ENCODE assay signal across 27 mouse cellular contexts in genomic region chr11:49213505-49213904, GRCm38 (mm10). TPM values are rescaled to one million over a fixed set of nuclear protein-coding genes. Genes with fewer than 3 reads are reported as not detected.
DNase-seq lines count a peak whose midpoint lies in the region; ATAC-seq and TF ChIP-seq lines count a peak whose summit lies in the region.
"Had no signal": no experiment of that assay in that cellular context is flagged by ENCODE, and none has a peak within 500 bp of the region (broad histone marks: within the 10 kb centered on the region; RNA-seq: fewer than 3 reads in every experiment).

No protein-coding gene starts in this region.

- H3K4me2 ChIP-seq in kidney, embryonic 16.5 days (replicated peaks; ENCODE audit: low read depth, low read length) = no peak overlapping the region
- no peak overlapping the region for H3K4me2 ChIP-seq in kidney, postnatal 0 days (ENCODE audit: low read length)
- no peak overlapping the region for H3K4me2 ChIP-seq in liver, postnatal 0 days (ENCODE audit: low read depth, low read length)
- H3K4me2 ChIP-seq in liver, embryonic 11.5 days = no peak overlapping the region
- H3K4me2 ChIP-seq: embryonic facial prominence, embryonic 12.5 days; forebrain, embryonic 13.5 days; forebrain, embryonic 15.5 days had no signal

- WGBS in kidney, adult 2 months = 40% methylated on average over 1 of the region's 1 CpGs
- WGBS in kidney, embryonic 16.5 days = 98% methylated on average over 1 of the region's 1 CpGs
- WGBS in kidney, postnatal 0 days = 86% methylated on average over 1 of the region's 1 CpGs
- WGBS in liver, postnatal 0 days (ENCODE audit: insufficient replicate concordance) = 88% methylated on average over 1 of the region's 1 CpGs
- WGBS in liver, embryonic 11.5 days = 95% methylated on average over 1 of the region's 1 CpGs

- H3K4me1 ChIP-seq in kidney, adult 2 months (ENCODE audit: control insufficient read depth, insufficient read depth, low read length) = peaks cover 4% of the 10 kb centered on the region; the same call in 1 of the 2 replicates
- H3K4me1 ChIP-seq in kidney, embryonic 16.5 days (ENCODE audit: insufficient read depth, low read length) = no peaks in the 10 kb centered on the region
- H3K4me1 ChIP-seq in kidney, postnatal 0 days (replicated peaks; ENCODE audit: insufficient read depth, low read length) = 0 out of 2 replicates have a peak, but pooled peaks cover 5% of the 10 kb centered on the region
- peaks cover 21% of the 10 kb centered on the region for H3K4me1 ChIP-seq in liver, postnatal 0 days (ENCODE audit: insufficient read depth)
- H3K4me1 ChIP-seq in liver, embryonic 11.5 days (replicated peaks; ENCODE audit: control insufficient read depth, insufficient read depth, low read length) = peaks cover 3% of the 10 kb centered on the region; the same call in 1 of the 2 replicates
- H3K4me1 ChIP-seq: embryonic facial prominence, embryonic 10.5 days; embryonic facial prominence, embryonic 12.5 days had no signal

- no peak for TF ChIP-seq POLR2A in kidney, adult 2 months (IDR thresholded peaks at IDR 0.05; ENCODE audit: low read depth, low read length)

- peak overlapping the region; percentile 39; the same call in 1 of the 2 replicates for H3K27ac ChIP-seq in kidney, adult 2 months (ENCODE audit: insufficient read depth, low read depth, low read length)
- no peak overlapping the region for H3K27ac ChIP-seq in kidney, embryonic 16.5 days (ENCODE audit: low read length)
- no peak overlapping the region for H3K27ac ChIP-seq in kidney, postnatal 0 days
- peak overlapping the region; percentile 52; the same call in 1 of the 2 replicates for H3K27ac ChIP-seq in liver, postnatal 0 days (ENCODE audit: low read depth)
- no peak overlapping the region for H3K27ac ChIP-seq in liver, embryonic 11.5 days (ENCODE audit: low read depth, low read length)
- H3K27ac ChIP-seq: embryonic facial prominence, embryonic 10.5 days; embryonic facial prominence, embryonic 12.5 days; forebrain, embryonic 13.5 days; forebrain, embryonic 15.5 days had no signal

- H3K4me3 ChIP-seq in kidney, adult 2 months (ENCODE audit: insufficient read depth, low read depth, low read length) = no peak overlapping the region
- H3K4me3 ChIP-seq in kidney, embryonic 16.5 days (ENCODE audit: low read length) = no peak overlapping the region
- H3K4me3 ChIP-seq in kidney, postnatal 0 days (replicated peaks; ENCODE audit: low read depth, low read length) = no peak overlapping the region
- no peak overlapping the region for H3K4me3 ChIP-seq in liver, postnatal 0 days (ENCODE audit: low read depth, low read length)
- no peak overlapping the region for H3K4me3 ChIP-seq in liver, embryonic 11.5 days (ENCODE audit: low read depth, low read length)
- H3K4me3 ChIP-seq: embryonic facial prominence, embryonic 10.5 days; embryonic facial prominence, embryonic 12.5 days; forebrain, embryonic 13.5 days; forebrain, embryonic 15.5 days had no signal

- TF ChIP-seq CTCF in kidney, adult 2 months (conservative IDR thresholded peaks at IDR 0.05; ENCODE audit: insufficient read depth, insufficient read length, low read depth, low read length) = no peak
- no peak for TF ChIP-seq CTCF in kidney, postnatal 0 days (IDR thresholded peaks at IDR 0.05; ENCODE audit: low read depth)
- TF ChIP-seq CTCF in liver, postnatal 0 days (IDR thresholded peaks at IDR 0.05; ENCODE audit: low read depth) = no peak

- H3K27me3 ChIP-seq in kidney, adult 2 months (replicated peaks; ENCODE audit: control insufficient read depth, insufficient read depth, low read length) = no peaks in the 10 kb centered on the region
- no peaks in the 10 kb centered on the region for H3K27me3 ChIP-seq in kidney, embryonic 16.5 days (ENCODE audit: insufficient read depth, low read length)
- H3K27me3 ChIP-seq in kidney, postnatal 0 days (ENCODE audit: insufficient read depth, low read length) = no peaks in the 10 kb centered on the region
- no peaks in the 10 kb centered on the region for H3K27me3 ChIP-seq in liver, postnatal 0 days (ENCODE audit: insufficient read depth, low read length)
- no peaks in the 10 kb centered on the region for H3K27me3 ChIP-seq in liver, embryonic 11.5 days (replicated peaks; ENCODE audit: control insufficient read depth, insufficient read depth, low read length)
- H3K27me3 ChIP-seq: CH12.LX; embryonic facial prominence, embryonic 12.5 days; forebrain, embryonic 13.5 days; forebrain, embryonic 15.5 days; Patski had no signal

- no peak for ATAC-seq in kidney, embryonic 16.5 days (ENCODE audit: low FRiP score, low TSS enrichment)
- ATAC-seq in kidney, postnatal 0 days (replicated peaks; ENCODE audit: low FRiP score, low read depth) = no peak
- ATAC-seq in liver, postnatal 0 days = peak; percentile 75
- no peak for ATAC-seq in liver, embryonic 11.5 days (replicated peaks; ENCODE audit: low FRiP score)
- ATAC-seq: activated CD4-positive, CD25-positive, alpha-beta regulatory T cell, adult 4 months; CD4-positive, CD25-positive, alpha-beta regulatory T cell, adult 4 months; forebrain, embryonic 13.5 days; forebrain, embryonic 15.5 days; Patski had no signal

- no peaks in the 10 kb centered on the region for H3K9me3 ChIP-seq in kidney, embryonic 16.5 days (ENCODE audit: low read length)
- no peaks in the 10 kb centered on the region for H3K9me3 ChIP-seq in kidney, postnatal 0 days (replicated peaks; ENCODE audit: low read length)
- H3K9me3 ChIP-seq in liver, postnatal 0 days (ENCODE audit: low read length) = no peaks in the 10 kb centered on the region
- no peaks in the 10 kb centered on the region for H3K9me3 ChIP-seq in liver, embryonic 11.5 days (ENCODE audit: control insufficient read depth, low read length)
- H3K9me3 ChIP-seq: embryonic facial prominence, embryonic 10.5 days; embryonic facial prominence, embryonic 12.5 days; forebrain, embryonic 13.5 days; forebrain, embryonic 15.5 days; G1E had no signal

- peak; percentile 63 for DNase-seq in kidney, adult 2 months
- DNase-seq in kidney, postnatal 0 days (ENCODE audit: low spot score) = peak; percentile 19
- no peak for DNase-seq in kidney, postnatal 4 days
- DNase-seq in liver, postnatal 0 days = no peak
- no peak for DNase-seq in liver, embryonic 11.5 days (ENCODE audit: low spot score)
- DNase-seq: adrenal gland, adult 8-10 months; adrenal gland, postnatal 14 days; adrenal gland, postnatal 36 days; B cell, adult 2 months; cerebellum, adult 11-12 months; cerebellum, adult 2 months; cerebellum, adult 9-10 months; cerebellum, postnatal 10 days; cerebellum, postnatal 25 days had no signal

- 0 out of 2 replicates have a peak, but pooled peaks have one; percentile 9 for TF ChIP-seq EP300 in liver, postnatal 0 days (IDR thresholded peaks at IDR 0.05; ENCODE audit: low read depth)

- H3K36me3 ChIP-seq in kidney, adult 2 months (ENCODE audit: control insufficient read depth, insufficient read depth, low read length) = peaks cover 16% of the 10 kb centered on the region
- H3K36me3 ChIP-seq in kidney, embryonic 16.5 days (ENCODE audit: insufficient read depth, low read length) = peaks cover 36% of the 10 kb centered on the region
- peaks cover 38% of the 10 kb centered on the region for H3K36me3 ChIP-seq in kidney, postnatal 0 days (ENCODE audit: insufficient read depth, low read length)
- peaks cover 48% of the 10 kb centered on the region for H3K36me3 ChIP-seq in liver, postnatal 0 days (replicated peaks; ENCODE audit: insufficient read depth, low read length)
- H3K36me3 ChIP-seq in liver, embryonic 11.5 days (ENCODE audit: control insufficient read depth, insufficient read depth, low read length) = peaks cover 33% of the 10 kb centered on the region

- H3K9ac ChIP-seq in kidney, embryonic 16.5 days (replicated peaks; ENCODE audit: low read length) = no peak overlapping the region
- H3K9ac ChIP-seq in kidney, postnatal 0 days (ENCODE audit: low read depth, low read length) = no peak overlapping the region
- no peak overlapping the region for H3K9ac ChIP-seq in liver, postnatal 0 days (replicated peaks)
- H3K9ac ChIP-seq in liver, embryonic 11.5 days (ENCODE audit: low read depth, low read length) = no peak overlapping the region
- H3K9ac ChIP-seq: embryonic facial prominence, embryonic 12.5 days; forebrain, embryonic 13.5 days; forebrain, embryonic 15.5 days had no signal

RNA-seq across cellular contexts. Expression of gene Zfp62, which starts 10.4 kb away (rescaled TPM):
- 2.0 and 2.6 TPM in 2 replicates for polyA plus RNA-seq in kidney, adult 2 months (2012; rRNA removed)
- 45.6 and 46.3 TPM in 2 replicates for polyA plus RNA-seq in kidney, embryonic 16.5 days (2015; fragmentation: Nextera tagmentation; extraction: Ambion mirVana)
- 29.4 and 29.8 TPM in 2 replicates for polyA plus RNA-seq in kidney, postnatal 0 days (2015; fragmentation: Nextera tagmentation; extraction: Ambion mirVana)
- 8.6 and 8.8 TPM in 2 replicates for polyA plus RNA-seq in liver, postnatal 0 days (2015; fragmentation: Nextera tagmentation; extraction: Ambion mirVana)
- polyA plus RNA-seq in liver, embryonic 11.5 days (2014; fragmentation: Nextera tagmentation; extraction: Ambion mirVana) = 30.9 and 32.2 TPM in 2 replicates

RNA-seq across cellular contexts. Expression of gene Btnl9, which starts 26.5 kb away (rescaled TPM):
- polyA plus RNA-seq in kidney, adult 2 months (2012; rRNA removed) = 6.4 and 7.5 TPM in 2 replicates
- 4.4 and 4.6 TPM in 2 replicates for polyA plus RNA-seq in kidney, embryonic 16.5 days (2015; fragmentation: Nextera tagmentation; extraction: Ambion mirVana)
- 2.2 and 2.5 TPM in 2 replicates for polyA plus RNA-seq in kidney, postnatal 0 days (2015; fragmentation: Nextera tagmentation; extraction: Ambion mirVana)
- 1.6 and 1.9 TPM in 2 replicates for polyA plus RNA-seq in liver, postnatal 0 days (2015; fragmentation: Nextera tagmentation; extraction: Ambion mirVana)
- polyA plus RNA-seq in liver, embryonic 11.5 days (2014; fragmentation: Nextera tagmentation; extraction: Ambion mirVana) = 2.0 and 2.2 TPM in 2 replicates
- polyA plus RNA-seq: activated CD4-positive, CD25-positive, alpha-beta regulatory T cell, adult 4 months; cerebellum, adult 2 months; cortical plate, adult 2 months; forebrain, embryonic 15.5 days; G1E; Patski had no signal

RNA-seq across cellular contexts. Expression of gene Mgat1, which starts 30.5 kb away (rescaled TPM):
- polyA plus RNA-seq in kidney, adult 2 months (2012; rRNA removed) = 157 and 198 TPM in 2 replicates
- polyA plus RNA-seq in kidney, embryonic 16.5 days (2015; fragmentation: Nextera tagmentation; extraction: Ambion mirVana) = 88.9 and 91.9 TPM in 2 replicates
- 75.2 and 82.7 TPM in 2 replicates for polyA plus RNA-seq in kidney, postnatal 0 days (2015; fragmentation: Nextera tagmentation; extraction: Ambion mirVana)
- 56.3 and 58.2 TPM in 2 replicates for polyA plus RNA-seq in liver, postnatal 0 days (2015; fragmentation: Nextera tagmentation; extraction: Ambion mirVana)
- polyA plus RNA-seq in liver, embryonic 11.5 days (2014; fragmentation: Nextera tagmentation; extraction: Ambion mirVana) = 41.7 and 43.3 TPM in 2 replicates

RNA-seq across cellular contexts. Expression of gene Olfr1394, which starts 59.3 kb away (rescaled TPM):
- 0.02 TPM in 1 of 2 replicates, not detected in the other for polyA plus RNA-seq in kidney, adult 2 months (2012; rRNA removed)
- polyA plus RNA-seq in kidney, embryonic 16.5 days (2015; fragmentation: Nextera tagmentation; extraction: Ambion mirVana) = not detected in 2 replicates
- not detected in 2 replicates for polyA plus RNA-seq in kidney, postnatal 0 days (2015; fragmentation: Nextera tagmentation; extraction: Ambion mirVana)
- not detected in 2 replicates for polyA plus RNA-seq in liver, postnatal 0 days (2015; fragmentation: Nextera tagmentation; extraction: Ambion mirVana)
- not detected in 2 replicates for polyA plus RNA-seq in liver, embryonic 11.5 days (2014; fragmentation: Nextera tagmentation; extraction: Ambion mirVana)
- polyA plus RNA-seq: activated CD4-positive, CD25-positive, alpha-beta regulatory T cell, adult 4 months; CD4-positive, CD25-positive, alpha-beta regulatory T cell, adult 4 months; cerebellum, adult 2 months; cortical plate, adult 2 months; embryonic facial prominence, embryonic 10.5 days; embryonic facial prominence, embryonic 12.5 days; embryonic facial prominence, embryonic 14.5 days; forebrain, embryonic 11.5 days; forebrain, embryonic 13.5 days; forebrain, embryonic 15.5 days; G1E; Patski had no signal

Comparison
In these comparisons a context has a peak if more than half of its experiments do, and no peak if none do; other contexts are left out.
1. DNase-seq: peak in kidney, adult 2 months (single experiment) and kidney, postnatal 0 days (single experiment); none in kidney, postnatal 4 days (0 of 2), liver, postnatal 0 days (single experiment) and liver, embryonic 11.5 days (single experiment).
2. H3K27ac ChIP-seq: peak in kidney, adult 2 months (single experiment) and liver, postnatal 0 days (single experiment); none in kidney, embryonic 16.5 days (single experiment), kidney, postnatal 0 days (single experiment) and liver, embryonic 11.5 days (single experiment).